Mouse (Mus musculus) kidney, adult 9 months (tissue): ENCODE results near the gene Izumo4.

Experiments
- DNase-seq: peaks from one replicate; pipeline ENCODE4 v3.0.0; 2022

Gene Izumo4

GRCm38 (mm10) chr10:80732611-80733101, 30.7 kb downstream of the Izumo4 start:
- no peak for DNase-seq

- no peak for DNase-seq
These were observed 34.7 kb downstream of the Izumo4 start for GRCm38 (mm10) chr10:80736731-80737130.

GRCm38 (mm10) chr10:80738657-80739056, 36.7 kb downstream of the Izumo4 start:
- DNase-seq, result no peak

GRCm38 (mm10) chr10:80741146-80741545, 39.2 kb downstream of the Izumo4 start:
- peak; percentile 46 for DNase-seq

GRCm38 (mm10) chr10:80741634-80742179, 39.7 kb downstream of the Izumo4 start:
- DNase-seq, result peak; percentile 37

GRCm38 (mm10) chr10:80742180-80742978, 40.4 kb downstream of the Izumo4 start, which contains the start of gene Ap3d1:
Gene Ap3d1, minus strand, starts transcription at chr10:80742264.
- peak; percentile 100 for DNase-seq

- DNase-seq, result peak; percentile 83
These were observed 42.3 kb downstream of the Izumo4 start for GRCm38 (mm10) chr10:80744262-80744661.

- DNase-seq, result peak; percentile 76
These were observed 45.4 kb downstream of the Izumo4 start for GRCm38 (mm10) chr10:80747410-80747809.

GRCm38 (mm10) chr10:80748609-80749008, 46.6 kb downstream of the Izumo4 start:
- peak; percentile 68 for DNase-seq

GRCm38 (mm10) chr10:80751188-80751832, 49.3 kb downstream of the Izumo4 start:
- peak; percentile 72 for DNase-seq

- peak; percentile 78 for DNase-seq
These were observed 50.2 kb downstream of the Izumo4 start for GRCm38 (mm10) chr10:80752079-80752625.

GRCm38 (mm10) chr10:80754594-80755290, 52.8 kb downstream of the Izumo4 start, which contains the start of gene Dot1l:
Gene Dot1l, plus strand, starts transcription at chr10:80755206.
- peak; percentile 98 for DNase-seq
